Mouse (Mus musculus) liver (tissue): ENCODE data around the gene Kat14.
A peak's percentile ranks its signal among the peaks of the same experiment; 100 is the strongest.
"Not testable (repeated sequence)": the region's sequence is repeated elsewhere in the genome, so short reads cannot be mapped to it uniquely, and the experiment has no call there.

ENCODE experiments used
- DNase-seq: peaks from one replicate; pipeline ENCODE4 v3.0.0-alpha.2; 2020; ENCODE audit warnings: mixed read lengths

Kat14 gene

DNA sequence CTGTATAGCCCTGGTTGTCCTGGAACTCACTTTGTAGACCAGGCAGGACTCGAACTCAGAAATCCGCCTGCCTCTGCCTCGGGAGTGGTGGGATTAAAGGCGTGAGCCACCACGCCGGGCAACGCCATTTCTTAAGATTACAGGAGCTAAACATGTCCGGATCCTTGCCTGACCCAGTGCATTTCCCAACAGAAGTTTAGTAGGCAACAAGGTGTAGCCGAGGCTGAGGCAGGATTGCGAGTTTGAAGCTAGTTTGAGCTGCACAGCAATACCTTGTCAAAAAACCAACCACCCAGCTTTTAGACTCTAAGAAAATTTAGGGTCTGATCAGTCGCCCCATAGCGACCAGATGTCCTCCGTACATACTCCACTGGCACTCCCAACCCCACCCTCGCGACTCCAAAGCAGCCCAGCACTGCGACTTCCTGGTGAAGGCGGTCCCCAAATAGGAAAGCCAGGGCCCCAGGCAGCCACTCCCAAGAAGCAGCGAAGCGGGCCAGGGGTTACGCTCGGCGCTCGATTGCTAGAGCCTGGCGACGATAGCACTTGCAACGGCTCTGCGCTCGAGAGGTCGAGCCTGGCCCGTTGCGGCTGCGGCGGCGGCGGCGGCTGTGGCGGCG lies at the start of gene Kat14, which contains the start of gene Pet117:
TSS of gene Kat14 (plus strand) at position 584 of the 620 bp plus-strand sequence.
TSS of gene Pet117 (plus strand) at position 597 of the 620 bp plus-strand sequence.
- peak; percentile 97 for DNase-seq

DNA sequence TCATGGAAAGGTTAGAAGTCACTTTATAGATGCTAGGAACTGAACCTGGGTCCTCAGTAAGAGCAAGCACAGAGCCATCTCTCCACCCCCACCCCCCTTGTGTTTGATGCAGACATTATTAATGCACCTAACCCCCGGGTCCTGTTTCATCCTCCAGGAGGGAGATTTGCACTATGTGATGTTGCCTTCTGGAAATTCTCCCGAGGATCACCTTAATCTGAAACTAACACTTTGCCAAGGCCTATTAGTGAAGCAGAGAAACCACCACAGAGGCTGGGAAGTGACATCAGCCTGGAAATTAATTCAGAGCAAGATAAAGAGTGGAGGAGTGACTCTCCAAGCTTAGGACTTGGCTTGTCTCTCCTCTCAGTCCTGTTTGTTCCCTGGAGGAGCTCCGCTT lies 44.6 kb upstream of the Kat14 start:
- no peak for DNase-seq

DNA sequence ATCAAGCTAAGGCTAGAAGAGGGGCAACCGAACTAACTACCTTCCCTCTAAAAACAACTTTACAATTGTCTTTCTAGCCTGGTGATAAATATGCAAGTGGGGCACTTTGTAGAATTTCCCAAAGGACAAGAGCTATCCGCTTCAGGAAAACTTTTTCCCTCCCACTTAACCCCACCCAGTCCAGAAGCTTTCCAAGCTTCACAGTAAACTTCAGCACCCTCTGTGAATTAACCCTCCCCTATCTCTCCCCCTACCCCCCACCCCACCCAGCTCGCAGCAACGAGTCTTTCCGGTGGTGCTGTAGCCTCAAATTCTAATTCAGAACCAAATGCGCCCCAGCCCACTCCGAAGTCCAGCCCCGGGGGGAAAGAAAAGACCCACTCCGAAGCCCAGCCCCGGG lies 39.3 kb upstream of the Kat14 start:
- no peak for DNase-seq

DNA sequence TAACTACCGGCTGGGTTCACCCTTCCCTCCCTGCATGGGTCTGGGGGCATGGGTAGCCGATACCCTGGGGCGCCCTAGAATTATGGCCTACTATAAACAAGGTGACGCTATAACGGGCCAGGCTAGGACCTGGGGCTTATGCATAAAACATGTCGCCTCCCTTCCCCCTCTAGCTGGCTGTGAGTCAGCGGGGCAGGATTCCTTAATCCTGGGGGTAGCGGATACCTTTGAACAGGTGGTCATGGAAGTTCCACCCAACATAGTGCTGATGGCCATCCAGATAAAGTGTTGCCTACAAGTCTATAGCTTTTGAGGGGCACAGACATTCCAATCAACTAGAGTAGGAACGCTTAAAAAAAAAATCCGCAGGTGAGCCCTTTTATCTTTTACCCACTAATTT lies 38.8 kb upstream of the Kat14 start:
- no peak for DNase-seq

DNA sequence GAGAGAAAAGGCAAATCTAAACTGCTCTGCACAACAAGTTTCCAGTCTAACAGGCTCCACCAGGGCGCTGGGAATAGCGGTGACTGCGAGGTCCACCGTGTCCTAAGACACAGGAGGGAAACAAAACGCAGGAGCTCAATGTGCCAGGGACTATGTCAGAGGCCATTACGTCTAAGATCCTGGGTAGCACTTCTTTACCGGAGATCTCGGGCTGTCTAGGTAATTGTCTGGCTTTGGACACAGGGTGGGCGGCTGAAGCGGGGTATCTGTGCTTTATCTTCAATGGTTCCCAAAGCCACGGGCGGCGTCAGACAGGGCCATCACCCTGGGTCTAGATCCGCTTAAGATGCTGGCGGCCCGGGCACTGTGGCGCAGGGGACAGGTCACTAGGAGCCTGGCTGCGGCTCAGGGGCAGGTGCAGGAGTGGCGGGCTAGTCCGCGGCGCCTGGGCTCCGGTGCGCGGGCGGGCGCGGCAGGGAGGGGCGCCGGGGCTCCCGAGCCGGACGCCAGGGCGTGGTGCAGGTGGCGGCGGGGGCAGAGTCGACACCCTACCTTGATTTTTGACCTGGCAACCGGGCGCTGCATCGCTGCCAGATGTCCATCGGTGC lies 38.3 kb upstream of the Kat14 start:
- no peak for DNase-seq

DNA sequence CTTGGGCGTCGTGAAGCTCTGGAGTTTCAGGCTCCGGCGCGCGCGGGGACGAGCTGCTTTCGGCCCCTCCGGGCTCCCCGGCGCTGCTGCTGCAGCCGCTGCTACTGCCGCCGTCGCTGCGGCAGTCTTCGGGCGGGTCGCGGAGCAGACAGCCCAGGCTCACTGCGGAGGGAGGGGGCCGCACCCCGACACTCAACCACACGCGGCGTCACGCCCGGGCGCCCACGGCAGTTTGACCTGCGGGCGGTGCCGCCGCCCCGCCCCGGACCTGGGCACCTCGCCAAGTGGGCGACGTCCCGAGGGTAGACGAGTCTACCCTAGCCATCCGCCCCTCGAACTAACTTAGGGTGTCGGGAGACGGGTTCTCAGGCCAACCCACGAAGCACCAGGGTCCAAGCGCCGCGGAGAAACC lies 37.8 kb upstream of the Kat14 start:
- DNase-seq, result peak; percentile 5

DNA sequence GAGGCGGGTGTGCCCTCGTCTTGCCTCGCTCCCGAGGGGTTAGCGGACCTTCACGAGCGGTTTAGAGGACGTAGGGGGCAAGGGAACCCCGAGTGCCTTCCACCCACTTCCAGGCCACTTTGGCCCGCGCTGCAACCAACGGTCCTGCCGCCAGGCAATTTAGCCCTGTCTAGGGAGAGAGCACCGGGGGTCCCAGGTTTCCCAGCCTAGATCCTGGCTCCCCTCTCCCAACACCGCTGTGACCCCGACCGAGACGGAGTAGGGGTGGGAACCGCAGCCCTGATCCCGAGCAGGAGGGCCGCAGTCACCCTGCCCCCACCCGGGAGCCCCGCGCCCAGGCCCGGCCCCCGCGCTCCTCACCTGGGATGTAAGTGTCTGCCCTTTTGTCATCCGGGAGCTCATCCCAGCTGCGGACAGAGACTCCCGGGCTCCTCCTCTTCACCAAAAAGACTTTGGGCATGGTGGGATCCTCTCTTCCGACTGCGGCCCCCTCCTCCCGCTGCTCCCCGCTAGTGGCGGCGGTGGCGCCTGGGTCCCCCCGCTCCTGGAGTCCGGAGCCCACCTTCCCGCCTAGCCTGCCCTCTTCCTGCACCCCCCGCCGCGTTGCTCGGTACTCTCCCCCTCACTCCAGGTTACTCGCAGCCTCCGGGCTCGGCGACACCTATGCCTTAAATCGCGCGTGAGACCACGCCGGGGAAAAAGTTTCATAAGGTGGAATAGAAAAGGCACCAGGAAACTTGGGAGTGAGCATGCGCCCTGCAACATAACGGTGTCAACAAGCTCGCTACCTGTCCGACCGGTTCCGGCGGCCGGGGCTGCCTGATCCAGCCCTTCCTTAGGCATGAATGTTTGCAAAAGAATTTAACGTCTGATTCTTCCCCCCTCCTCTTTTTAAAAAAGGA lies 37.1 kb upstream of the Kat14 start, which contains the start of gene Ovol2:
TSS of gene Ovol2 (minus strand) at position 746 of the 902 bp plus-strand sequence.
- DNase-seq, result no peak

DNA sequence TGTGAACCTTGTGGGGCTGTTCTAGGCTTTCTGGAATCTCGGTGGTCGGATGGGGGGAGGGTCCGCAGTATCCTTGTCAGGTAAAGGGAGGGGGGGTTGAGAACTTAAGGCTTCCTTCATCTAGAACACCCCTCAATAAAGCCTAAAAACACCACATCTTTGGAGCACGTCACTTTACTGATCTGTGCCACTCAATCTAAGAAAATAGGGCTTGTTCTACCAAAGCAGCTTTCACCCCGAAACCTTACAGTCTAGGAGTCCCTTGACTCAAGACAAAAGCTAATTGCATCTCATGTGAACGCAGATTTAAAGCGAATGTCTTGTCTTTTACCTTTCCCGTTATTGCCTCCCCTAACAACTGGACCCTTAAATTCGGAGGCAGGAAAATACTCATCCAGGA lies 36.3 kb upstream of the Kat14 start:
- no peak for DNase-seq

DNA sequence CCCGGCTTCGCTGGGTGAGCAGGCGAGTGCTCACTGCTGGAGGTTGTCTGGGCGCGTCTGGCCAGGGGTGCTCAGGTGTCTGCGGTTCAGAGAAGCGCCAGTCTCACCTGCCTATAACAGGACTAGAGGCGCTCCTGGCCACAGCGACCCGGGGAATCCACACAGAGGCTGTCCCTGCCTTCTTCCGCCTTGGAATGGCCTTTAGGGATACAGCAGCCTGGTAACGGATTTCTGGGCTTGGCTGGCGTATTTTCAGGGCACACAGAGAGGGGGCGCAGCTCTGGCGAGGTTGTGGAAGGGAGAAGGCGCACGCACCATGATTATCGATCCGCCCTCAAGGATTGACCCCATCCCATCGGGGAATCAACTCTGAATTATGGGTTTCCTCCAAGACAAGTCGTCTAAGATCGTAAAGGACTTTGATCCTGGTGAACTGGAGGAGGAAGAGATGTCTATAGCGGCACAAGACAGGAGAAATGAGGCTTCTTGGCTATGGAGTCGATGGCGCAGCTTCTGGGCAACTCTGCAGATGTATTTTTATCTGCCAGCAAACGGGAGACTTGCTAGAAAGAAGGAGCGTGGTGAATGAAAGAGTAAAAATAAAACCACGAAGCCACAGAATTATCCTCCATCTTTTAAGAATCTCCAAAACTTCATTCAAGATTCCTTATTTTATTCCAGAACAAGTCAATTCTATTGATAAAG lies 35.5 kb upstream of the Kat14 start:
- no peak for DNase-seq

DNA sequence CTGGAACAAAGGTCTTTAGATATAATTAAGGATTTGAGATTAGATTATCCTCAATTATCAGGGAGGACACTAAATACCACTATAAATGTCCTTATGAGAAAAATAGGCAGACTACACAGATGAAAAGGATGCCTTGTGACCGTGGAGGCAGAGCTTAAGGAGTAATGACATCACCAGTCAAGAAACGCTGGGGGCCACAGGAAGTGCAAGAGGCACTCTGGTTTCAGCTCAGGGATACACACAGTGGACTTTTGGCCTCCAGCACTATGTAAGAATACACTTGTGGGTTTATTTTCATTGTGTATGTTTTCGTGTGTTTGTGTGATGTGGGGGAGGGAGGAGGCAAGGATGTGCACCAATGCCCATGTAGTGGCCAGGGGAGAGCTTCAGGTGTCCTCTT lies 31.6 kb upstream of the Kat14 start:
- no peak for DNase-seq

DNA sequence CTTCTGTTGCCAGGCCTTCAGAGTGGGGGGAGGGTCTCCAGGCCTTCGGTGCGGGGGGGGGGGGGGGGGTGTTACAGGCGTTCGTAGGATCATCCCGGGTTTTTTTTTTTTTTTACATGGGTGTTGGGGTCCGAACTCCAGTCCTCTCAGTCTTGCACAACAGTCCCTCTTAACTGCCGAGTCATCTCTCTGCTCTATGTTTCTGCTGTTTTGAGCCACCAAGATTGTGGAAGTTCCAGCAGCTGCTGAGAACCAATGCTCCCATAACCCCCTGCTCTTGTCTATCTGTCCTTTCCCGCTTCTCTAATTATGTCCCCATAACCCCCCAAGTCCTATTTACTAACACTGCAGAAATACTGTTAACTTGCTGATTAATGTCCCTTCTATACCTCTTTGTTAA lies 31.1 kb upstream of the Kat14 start:
- DNase-seq, result no peak

DNA sequence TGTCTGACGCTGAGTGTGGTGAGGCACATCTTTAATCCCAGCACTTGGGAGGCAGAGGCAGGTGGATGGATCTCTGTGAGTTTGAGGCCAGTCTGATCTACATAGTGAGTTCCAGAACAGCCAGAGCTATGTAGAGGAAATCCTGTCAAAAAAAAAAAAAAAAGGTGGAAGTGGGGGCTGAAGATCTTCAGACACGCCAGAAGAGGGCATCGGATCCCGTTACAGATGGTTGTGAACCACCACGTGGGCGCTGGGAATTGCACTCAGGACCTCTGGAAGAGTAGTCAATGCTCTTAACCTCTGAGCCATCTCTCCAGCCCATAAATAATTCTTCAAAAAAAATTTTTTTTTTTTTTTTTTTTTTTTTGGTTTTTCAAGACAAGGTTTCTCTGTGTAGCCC lies 30.6 kb upstream of the Kat14 start:
- DNase-seq, result not testable (repeated sequence)

DNA sequence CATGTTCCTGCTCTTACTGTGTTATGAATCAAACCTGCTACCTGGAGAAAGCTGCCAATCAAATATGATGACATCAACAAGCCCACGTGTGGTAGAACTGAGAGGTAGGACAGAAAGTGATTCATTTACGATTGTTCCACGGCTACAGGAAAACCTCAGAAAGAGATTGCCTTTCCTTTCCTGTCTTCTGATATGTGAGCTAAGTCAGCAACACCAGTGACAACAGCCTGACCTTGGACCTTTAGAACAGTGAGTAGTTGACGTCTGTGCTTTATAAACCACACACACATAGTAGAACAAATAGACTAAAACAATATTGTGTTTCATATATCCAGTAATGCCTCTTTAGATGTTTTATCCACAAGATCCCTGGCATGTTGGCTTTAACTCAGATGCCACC lies 25.6 kb upstream of the Kat14 start:
- no peak for DNase-seq

DNA sequence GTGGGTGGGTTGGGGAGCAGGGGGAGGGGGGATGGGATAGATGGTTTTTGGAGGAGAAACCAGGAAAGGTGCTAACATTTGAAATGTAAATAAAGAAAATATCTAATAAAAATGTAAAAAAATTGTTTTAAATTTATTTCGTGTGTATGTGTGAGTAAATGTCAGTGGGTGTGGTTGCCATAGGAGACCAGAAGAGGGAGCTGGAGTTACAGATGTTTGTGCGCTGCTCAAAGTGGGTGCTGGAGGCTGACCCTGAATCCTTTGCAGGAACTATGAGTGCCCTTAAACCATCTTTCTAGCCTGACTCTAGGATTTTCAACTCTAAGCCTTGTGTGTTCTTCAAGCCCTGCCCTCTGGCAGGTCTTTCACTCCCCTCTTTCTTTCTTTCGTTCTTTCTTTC lies 20.3 kb upstream of the Kat14 start:
- DNase-seq, result peak; percentile 9

DNA sequence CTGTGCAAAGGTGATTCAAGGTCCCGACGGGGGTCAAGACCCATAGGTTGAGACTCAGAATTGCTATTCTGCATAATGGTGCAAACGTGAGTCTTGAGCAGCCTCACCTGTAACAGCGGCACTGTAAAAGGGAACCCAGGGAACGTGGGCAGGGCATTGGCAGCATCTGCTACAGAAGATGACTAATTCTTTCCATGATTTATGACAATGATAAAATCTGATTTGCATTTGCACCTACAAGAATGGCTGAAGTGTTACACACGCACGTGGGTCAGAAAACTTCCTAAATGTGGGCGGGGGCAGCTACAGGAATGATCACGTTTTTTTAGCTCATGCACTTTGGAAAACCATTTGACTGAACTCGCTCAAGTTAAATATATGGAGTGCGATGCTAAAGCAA lies 15.9 kb upstream of the Kat14 start:
- DNase-seq, result no peak

DNA sequence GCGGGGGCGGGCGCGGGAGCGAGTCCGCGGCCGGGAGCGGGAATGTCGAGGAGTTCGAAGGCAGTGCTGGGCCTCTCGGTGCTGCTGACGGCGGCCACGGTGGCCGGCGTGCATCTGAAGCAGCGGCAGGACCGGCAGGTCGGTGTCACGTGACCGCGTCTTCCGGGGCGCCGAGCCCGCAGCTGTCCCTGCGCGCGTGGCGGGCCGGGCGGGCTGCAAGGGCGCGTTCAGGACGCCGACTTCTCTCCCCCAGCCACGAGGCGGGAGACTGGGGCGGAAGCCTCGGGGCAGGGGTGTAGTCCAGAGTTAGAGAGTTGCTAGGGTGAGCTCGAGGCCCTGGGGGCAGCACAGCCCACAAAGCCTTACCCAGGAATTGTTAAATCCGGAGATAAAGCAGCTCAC lies 238 bp downstream of the Kat14 start:
- no peak for DNase-seq

DNA sequence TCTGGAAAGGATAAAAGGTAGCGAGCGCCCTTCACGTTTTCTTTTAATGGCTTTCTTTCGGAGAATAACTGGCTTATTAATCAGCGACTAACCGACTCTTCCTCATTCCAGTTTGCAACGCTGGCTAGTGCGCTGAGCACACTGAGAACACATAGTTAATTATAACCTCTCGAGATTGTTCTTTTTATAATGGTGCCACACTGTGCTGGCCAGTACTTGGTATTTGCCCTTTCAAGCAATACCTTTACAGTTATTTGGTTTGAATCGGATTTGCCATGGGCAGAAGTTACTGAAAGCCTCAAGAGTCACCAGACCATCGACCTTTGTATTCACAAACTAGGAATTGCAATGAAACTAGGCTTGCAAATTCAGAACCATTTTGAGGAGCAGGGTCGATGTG lies 728 bp downstream of the Kat14 start:
- no peak for DNase-seq

DNA sequence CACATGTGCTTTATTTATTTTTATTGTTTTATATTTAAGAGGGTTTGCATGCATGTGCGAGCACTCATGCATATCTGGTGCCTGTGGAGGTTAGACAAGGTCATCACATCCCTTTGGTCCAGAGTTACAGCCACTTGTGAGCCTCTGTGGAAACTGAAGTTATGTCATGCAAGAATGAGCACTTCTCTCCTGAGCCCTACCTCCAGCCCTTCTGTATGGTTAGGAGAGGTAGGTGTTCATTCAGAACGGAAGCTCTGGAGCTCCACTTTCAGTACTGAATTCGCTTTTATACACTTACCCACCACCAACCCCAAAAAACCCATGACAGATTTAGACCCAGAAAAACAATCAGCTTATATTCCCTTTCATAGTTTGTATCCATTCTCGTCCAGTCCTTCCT lies 2.8 kb downstream of the Kat14 start:
- DNase-seq, result no peak

DNA sequence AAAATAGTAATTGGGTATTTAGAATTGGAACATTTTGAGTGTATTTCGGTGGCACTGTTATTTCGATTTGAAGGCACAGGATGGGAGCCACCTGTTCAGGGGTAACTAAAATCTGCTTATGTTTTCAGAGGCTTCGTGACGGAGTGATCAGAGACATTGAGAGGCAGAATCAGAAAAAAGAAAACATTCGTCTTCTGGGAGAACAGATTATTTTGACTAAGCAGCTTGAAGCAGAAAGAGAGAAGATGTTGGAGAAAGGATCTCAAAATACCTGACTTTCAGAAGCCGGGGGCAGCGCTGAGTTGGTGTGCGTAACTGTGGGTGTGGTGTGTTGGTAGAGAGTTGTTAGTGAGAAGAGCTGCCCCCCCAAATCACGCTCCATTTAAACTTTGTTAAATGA lies 4.3 kb downstream of the Kat14 start:
- DNase-seq, result no peak

DNA sequence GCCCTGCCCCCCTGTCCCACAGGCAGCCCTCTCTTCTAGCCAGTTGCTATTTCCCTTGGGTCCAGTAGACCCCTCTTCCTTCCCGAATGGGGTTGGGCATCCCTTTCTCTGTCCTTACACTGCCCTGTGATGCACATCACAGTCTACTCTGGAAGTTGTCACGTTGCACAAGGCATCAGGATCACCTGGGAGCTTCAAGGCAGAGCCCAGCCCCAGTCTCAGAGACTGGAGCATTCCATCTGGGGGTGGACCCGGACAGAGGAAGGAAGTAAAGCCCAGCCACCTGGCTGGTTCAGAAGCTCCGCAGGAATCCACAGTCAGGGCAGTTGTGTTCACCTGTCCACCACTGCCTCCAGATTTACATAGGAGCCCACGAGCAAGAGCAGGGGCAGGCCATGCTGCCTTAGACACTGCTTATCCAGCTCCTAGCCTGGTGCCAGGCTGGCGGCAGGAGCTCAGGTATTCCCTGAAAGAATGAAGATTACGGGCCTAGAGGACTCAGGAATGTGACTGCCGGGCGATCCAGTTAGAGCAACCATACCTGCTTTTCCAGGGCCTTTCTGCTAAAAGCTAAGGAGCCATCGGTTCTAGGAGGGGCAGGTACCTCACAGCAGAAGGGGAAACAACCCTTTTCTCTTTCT lies 6.4 kb downstream of the Kat14 start:
- DNase-seq, result no peak

DNA sequence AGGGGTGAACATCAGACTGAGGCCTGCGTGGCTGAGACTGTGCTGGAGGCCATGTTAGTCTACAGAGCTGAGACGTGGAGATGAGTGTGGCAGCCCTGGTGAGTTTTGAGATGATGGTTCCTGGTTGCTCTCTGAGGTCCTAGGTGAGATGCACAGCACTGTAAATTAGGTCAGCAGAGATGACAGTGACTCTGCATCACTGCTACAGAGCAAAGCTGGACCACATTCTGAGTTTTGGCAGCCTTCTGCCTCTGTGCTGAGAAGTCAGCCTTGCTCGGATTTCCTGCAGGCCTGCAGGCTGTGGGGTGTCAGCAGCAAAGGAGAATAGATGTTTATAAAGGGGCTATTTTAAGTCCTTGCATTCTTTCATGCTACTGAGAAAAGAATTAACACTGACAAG lies 12.5 kb downstream of the Kat14 start:
- DNase-seq, result no peak

DNA sequence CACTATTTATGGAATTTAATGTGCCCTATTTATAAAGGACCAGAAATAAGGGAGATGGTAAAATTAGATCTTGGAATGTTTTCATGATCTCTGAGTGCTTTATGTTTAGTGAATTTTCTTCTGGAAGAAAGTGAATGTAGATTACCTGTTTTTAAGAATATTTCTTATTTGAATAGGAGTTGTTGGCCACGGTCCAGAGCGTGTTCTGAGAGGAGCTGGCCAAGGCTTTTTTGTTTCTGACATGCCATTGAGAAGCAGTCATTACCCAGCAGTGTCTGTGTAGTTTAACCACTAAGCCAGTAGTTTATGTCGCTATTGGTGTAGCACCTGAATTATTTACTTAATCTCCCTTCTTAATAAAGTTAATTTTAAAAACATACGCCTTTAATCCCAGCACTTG lies 13.0 kb downstream of the Kat14 start:
- no peak for DNase-seq
